Mouse (Mus musculus) kidney, adult 2 months (tissue): ENCODE data around the gene AL732309.1.

Experiments
- CTCF ChIP-seq: fragments of 200-500 bp; conservative IDR thresholded peaks from 2 replicates; pipeline ENCODE4 v1.5.1; 2011; ENCODE audit warnings: low read depth, mild to moderate bottlenecking, control low read depth, low read length, moderate library complexity, mixed read lengths; ENCODE audit not compliant: insufficient read depth, insufficient read length
- POLR2A ChIP-seq: fragments of 200-500 bp; IDR thresholded peaks from one replicate; pipeline ENCODE4 v1.6.1; 2011; ENCODE audit warnings: low read depth, low read length, control low read depth

DNA sequence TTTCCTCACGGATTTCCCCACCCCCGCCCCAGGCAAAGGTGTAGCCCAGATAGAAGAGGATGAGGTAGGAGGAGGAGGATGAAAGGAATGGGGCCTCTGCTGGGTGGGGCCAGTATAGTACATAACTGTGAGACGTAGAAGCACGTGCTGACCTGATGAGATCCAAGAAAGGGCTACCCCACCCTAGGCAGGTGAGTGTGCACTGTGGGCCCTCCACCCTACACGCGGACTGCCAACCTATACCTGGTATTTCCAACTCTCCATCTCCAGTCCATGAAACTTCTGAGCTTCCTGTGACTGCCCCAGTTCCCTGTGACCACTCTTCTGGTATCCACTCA, 5.3 kb downstream of the AL732309.1 start:
- TF ChIP-seq CTCF (no peak), POLR2A (no peak)
